Mouse (Mus musculus): ENCODE data around the gene Ankra2. TPM values are rescaled to one million over a fixed set of nuclear protein-coding genes. Genes with fewer than 3 reads are reported as not detected.

Gene Ankra2
- total RNA-seq (2014; fragmentation: Nextera tagmentation) (37.7 and 42.4 TPM in 2 replicates), total RNA-seq (2017) (21.6 and 25.0 TPM in 2 replicates)

- ATAC-seq (replicated peaks; ENCODE audit: low FRiP score, low TSS enrichment, poor library complexity, severe bottlenecking) = peak; percentile 94
These were observed at the start of gene Ankra2, which contains the start of gene Utp15 for GRCm38 (mm10) chr13:98262636-98263457. Gene Ankra2 (plus strand): TSS chr13:98263074. Gene Utp15 (minus strand): TSS chr13:98263041.

- ATAC-seq (replicated peaks; ENCODE audit: low FRiP score, low TSS enrichment, poor library complexity, severe bottlenecking) = peak; percentile 86
These were observed 40.0 kb upstream of the Ankra2 start for GRCm38 (mm10) chr13:98222848-98223247.

GRCm38 (mm10) chr13:98226225-98226624 lies 36.6 kb upstream of the Ankra2 start:
- no peak for ATAC-seq (replicated peaks; ENCODE audit: low FRiP score, low TSS enrichment, poor library complexity, severe bottlenecking)

- ATAC-seq (replicated peaks; ENCODE audit: low FRiP score, low TSS enrichment, poor library complexity, severe bottlenecking) = no peak
These were observed 32.4 kb upstream of the Ankra2 start for GRCm38 (mm10) chr13:98230511-98230910.

GRCm38 (mm10) chr13:98235451-98235850 lies 27.4 kb upstream of the Ankra2 start:
- no peak for ATAC-seq (replicated peaks; ENCODE audit: low FRiP score, low TSS enrichment, poor library complexity, severe bottlenecking)

- ATAC-seq (replicated peaks; ENCODE audit: low FRiP score, low TSS enrichment, poor library complexity, severe bottlenecking) = peak; percentile 69
These were observed 22.8 kb upstream of the Ankra2 start for GRCm38 (mm10) chr13:98239978-98240641.

- ATAC-seq (replicated peaks; ENCODE audit: low FRiP score, low TSS enrichment, poor library complexity, severe bottlenecking) = no peak
These were observed 21.2 kb upstream of the Ankra2 start for GRCm38 (mm10) chr13:98241531-98242282.

- no peak for ATAC-seq (replicated peaks; ENCODE audit: low FRiP score, low TSS enrichment, poor library complexity, severe bottlenecking)
These were observed 18.1 kb upstream of the Ankra2 start for GRCm38 (mm10) chr13:98244571-98245350.

GRCm38 (mm10) chr13:98245386-98245785 lies 17.5 kb upstream of the Ankra2 start:
- ATAC-seq (replicated peaks; ENCODE audit: low FRiP score, low TSS enrichment, poor library complexity, severe bottlenecking) = no peak

GRCm38 (mm10) chr13:98249594-98249993 lies 13.3 kb upstream of the Ankra2 start:
- ATAC-seq (replicated peaks; ENCODE audit: low FRiP score, low TSS enrichment, poor library complexity, severe bottlenecking) = no peak

- ATAC-seq (replicated peaks; ENCODE audit: low FRiP score, low TSS enrichment, poor library complexity, severe bottlenecking) = no peak
These were observed 8.0 kb upstream of the Ankra2 start for GRCm38 (mm10) chr13:98254921-98255320.

GRCm38 (mm10) chr13:98263458-98263987 lies 649 bp downstream of the Ankra2 start:
- peak; percentile 16 for ATAC-seq (replicated peaks; ENCODE audit: low FRiP score, low TSS enrichment, poor library complexity, severe bottlenecking)

- no peak for ATAC-seq (replicated peaks; ENCODE audit: low FRiP score, low TSS enrichment, poor library complexity, severe bottlenecking)
These were observed 1.2 kb downstream of the Ankra2 start for GRCm38 (mm10) chr13:98264111-98264510.

GRCm38 (mm10) chr13:98274023-98274422 lies 11.1 kb downstream of the Ankra2 start:
- ATAC-seq (replicated peaks; ENCODE audit: low FRiP score, low TSS enrichment, poor library complexity, severe bottlenecking) = no peak

GRCm38 (mm10) chr13:98275646-98276045 lies 12.8 kb downstream of the Ankra2 start:
- ATAC-seq (replicated peaks; ENCODE audit: low FRiP score, low TSS enrichment, poor library complexity, severe bottlenecking) = peak; percentile 98

- no peak for ATAC-seq (replicated peaks; ENCODE audit: low FRiP score, low TSS enrichment, poor library complexity, severe bottlenecking)
These were observed 13.4 kb downstream of the Ankra2 start for GRCm38 (mm10) chr13:98276253-98276652.

- no peak for ATAC-seq (replicated peaks; ENCODE audit: low FRiP score, low TSS enrichment, poor library complexity, severe bottlenecking)
These were observed 14.6 kb downstream of the Ankra2 start for GRCm38 (mm10) chr13:98277501-98277900.

GRCm38 (mm10) chr13:98279686-98280085 lies 16.8 kb downstream of the Ankra2 start, which contains the start of gene Gm21976:
Gene Gm21976 (plus strand): TSS chr13:98279887.
- no peak for ATAC-seq (replicated peaks; ENCODE audit: low FRiP score, low TSS enrichment, poor library complexity, severe bottlenecking)

Data from megakaryocyte-erythroid progenitor cell, adult 5-6 weeks (primary cell).